Mouse (Mus musculus) B cell, adult 2 months (primary cell): ENCODE measurements around the gene Miga2.
"Not testable (repeated sequence)": the region's sequence is repeated elsewhere in the genome, so short reads cannot be mapped to it uniquely, and the experiment has no call there.

Experiments
- DNase-seq, 2 experiments: peaks; one replicate each; pipeline ENCODE4 v3.0.0; 2022

Miga2 gene

GRCm38 (mm10) chr2:30399191-30400171, 35.4 kb downstream of the Miga2 start:
- no peak for DNase-seq

DNA sequence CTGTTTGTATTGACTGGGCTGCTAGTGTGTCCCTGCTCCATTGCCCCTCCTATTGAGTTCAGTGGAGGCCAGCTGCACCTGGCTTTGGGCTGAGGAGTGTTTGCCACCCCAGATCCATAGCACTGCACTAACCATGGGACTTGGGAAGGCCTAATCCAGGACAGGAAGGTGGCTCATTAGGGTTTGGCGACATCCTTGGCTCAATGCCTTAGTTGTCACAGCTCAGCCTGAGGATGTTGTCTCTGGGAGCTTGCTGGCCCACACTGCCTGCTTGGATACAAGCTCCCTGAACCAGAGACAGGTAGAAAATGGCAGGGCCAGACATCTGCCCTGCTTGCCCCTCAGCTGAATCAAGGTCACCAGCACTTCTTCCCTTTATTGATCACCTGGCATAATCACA, 37.5 kb downstream of the Miga2 start:
- DNase-seq, result no peak

GRCm38 (mm10) chr2:30402351-30402826, 38.4 kb downstream of the Miga2 start:
- no peak for DNase-seq

DNA sequence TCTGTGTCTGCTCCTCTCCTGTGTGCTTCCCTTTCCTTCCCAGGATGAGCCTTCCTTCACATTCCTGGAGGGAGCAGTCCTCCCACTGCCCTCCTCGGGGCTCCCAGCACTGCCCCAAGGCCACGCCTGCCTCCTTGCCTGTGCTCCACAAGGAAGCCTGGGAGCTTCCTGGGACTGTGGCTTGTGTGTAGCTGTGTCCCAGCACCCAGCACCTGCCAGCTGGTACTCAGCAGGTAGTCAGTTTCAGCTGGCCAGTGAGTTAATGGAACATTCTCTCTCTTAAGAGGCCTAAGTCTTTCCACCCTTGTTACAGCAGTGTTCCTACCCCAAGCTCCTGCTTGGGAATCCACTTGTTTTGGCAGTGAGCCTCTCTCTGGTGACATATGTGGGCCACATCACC, 38.8 kb downstream of the Miga2 start:
- DNase-seq, result no peak

GRCm38 (mm10) chr2:30403870-30404269, 39.8 kb downstream of the Miga2 start:
- DNase-seq, result peak; percentile 29 to 31

GRCm38 (mm10) chr2:30407221-30407620, 43.2 kb downstream of the Miga2 start:
- DNase-seq, result no peak

GRCm38 (mm10) chr2:30407778-30408177, 43.7 kb downstream of the Miga2 start:
- DNase-seq, result no peak

DNA sequence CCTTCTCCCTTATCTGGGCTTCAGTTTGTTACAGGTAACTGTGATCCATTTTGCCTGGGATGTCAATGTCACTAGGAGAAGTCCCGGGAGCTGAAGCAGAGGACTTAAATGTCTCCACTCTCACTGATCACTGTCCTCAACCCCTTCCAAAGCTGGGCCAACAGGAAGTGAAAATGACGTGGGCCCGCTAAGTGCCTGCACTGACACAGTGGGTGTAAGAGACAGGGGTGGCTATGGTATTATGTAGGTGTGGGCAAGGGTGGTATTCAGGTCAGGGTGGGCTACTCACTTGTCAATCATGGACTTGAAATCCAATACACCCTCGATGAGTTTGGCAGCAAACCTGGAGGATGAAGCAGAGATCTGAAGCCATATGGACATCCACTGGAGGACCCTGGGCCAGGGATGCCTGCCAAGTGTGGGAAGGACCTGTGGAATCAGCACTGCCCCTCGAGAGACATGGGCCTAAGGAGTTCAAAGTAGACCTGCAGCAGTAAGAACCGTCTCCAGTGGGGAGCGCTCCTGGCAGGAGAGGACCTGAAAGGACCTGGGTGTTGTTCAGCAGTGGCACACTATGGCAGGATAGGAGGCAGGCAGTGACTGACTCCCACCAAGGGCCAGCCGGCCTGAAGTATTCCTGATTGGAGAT, 44.5 kb downstream of the Miga2 start:
- DNase-seq, result no peak

DNA sequence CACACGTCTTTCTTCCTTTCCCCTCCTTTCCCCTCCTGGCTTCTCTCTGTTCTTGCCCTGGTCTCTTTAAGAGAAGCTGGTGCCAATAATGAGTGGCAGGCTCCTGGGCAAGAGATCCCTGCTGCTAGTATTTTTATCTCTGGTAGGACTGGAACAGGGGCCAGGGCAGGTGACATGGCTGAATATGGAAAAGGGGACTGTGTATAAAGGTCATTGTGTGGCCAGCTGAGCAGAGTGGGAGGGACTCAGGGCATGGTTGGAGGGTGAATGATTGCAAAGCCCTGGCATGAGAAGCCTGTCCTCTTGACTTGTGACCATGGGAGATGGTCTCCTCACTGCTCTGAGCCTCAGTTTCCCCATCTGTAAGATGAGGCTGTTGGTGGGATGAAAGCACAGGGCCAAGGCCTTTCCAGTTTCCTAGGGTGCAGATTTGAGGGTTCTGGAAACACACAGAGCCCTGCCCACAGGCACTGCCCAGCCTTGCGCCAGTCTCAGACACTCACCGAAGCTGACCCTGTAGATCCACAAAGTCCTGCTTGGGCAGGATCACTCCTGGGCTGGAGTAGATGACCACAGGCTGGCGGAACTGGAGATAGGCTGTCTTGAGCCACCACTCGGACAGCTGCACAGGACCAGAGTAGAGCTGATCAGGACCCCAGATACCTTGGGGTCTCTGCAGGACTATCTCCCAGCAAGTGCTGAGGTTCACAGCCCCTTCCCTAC, 45.6 kb downstream of the Miga2 start:
- no peak for DNase-seq

GRCm38 (mm10) chr2:30413038-30413973, 49.3 kb downstream of the Miga2 start:
- no peak for DNase-seq

GRCm38 (mm10) chr2:30414101-30414500, 50.1 kb downstream of the Miga2 start:
- no peak for DNase-seq

GRCm38 (mm10) chr2:30414681-30415080, 50.6 kb downstream of the Miga2 start:
- no peak for DNase-seq

- DNase-seq, result no peak
Measured at GRCm38 (mm10) chr2:30415157-30415935, 51.3 kb downstream of the Miga2 start, which contains the start of gene Crat. Gene Crat, minus strand, starts transcription at chr2:30415813.

DNA sequence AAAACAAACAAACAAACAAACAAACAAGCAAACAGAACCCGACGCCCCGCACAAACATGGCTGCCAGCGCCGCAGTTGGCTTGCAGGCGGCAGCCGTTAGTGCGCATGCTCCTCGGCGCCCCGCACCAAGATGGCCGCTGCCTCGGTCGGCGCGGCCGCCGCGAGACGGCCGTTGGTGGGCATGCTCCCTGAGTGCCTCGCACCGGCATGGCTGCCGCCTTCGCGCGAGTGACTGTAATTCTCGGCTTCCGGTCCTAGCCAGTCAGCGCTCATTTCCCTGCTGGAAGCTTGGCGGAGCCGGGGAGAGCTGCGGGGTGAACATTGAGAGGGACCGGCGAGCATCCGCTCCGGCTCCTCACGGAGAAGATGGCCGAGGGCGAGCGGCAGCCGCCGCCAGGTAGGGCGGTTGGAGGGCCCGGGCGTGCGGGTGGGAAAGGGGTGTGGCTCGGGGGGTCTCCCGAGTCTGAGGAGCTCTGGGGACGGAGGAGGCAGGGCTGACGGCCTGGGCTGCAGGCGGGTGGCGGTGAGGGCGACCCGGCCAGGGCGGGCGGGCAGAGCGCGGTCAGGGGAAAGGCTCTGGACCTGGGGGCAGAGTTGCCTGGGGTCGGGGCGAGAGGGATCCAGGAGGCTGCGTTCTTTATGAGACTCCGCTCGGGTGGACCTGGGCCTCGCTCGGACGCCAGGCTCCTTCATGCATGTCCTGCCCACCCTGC, 52.1 kb downstream of the Miga2 start, which contains the start of gene Ptpa:
TSS of gene Ptpa (plus strand) at position 104 of the 713 bp plus-strand sequence.
- peak; percentile 93 to 95 for DNase-seq

DNA sequence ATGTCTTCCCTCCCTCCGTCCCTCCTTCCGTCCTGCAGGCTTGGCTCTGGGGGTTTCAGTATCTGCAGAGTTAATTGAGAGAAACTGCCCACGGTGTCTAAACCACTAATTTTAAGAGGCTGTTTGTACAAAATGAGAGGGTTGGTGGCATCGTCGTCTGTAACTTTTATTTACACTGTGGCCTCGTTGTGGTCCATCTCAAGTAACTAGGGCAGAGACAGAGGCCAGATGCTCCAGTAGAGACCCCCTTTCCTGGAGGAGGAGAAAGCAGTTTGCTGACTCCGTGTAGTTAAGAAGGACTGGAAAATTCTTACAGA, 52.6 kb downstream of the Miga2 start:
- DNase-seq, result no peak

GRCm38 (mm10) chr2:30417154-30417553, 53.1 kb downstream of the Miga2 start:
- DNase-seq, result not testable (repeated sequence)

DNA sequence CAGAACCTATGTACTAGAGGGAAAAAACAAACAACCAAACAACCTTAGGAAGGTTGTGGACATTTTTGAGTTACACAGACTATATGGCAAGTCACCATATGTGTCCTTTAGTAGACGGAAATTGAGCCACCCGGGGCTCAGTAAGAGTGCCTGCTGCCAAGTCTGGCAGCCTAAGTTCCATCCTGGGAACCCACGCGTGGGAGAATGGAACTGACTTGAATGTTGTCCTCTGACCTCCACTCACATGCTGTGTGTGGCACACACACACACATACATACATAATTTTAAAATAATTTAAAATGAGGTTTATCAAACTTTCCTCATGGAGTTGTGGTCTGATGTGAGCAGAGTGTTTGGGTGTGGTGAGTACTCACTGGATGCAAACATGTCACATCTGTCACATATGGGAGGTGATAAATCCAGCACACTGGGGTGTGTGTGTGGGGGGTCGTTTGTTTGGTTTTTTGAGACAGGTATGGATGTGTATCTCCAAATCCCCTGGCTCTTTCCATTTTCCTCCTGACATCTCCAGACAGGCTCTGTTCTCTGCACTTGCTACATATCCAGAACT, 53.6 kb downstream of the Miga2 start:
- DNase-seq, result no peak

- no peak for DNase-seq
Measured at GRCm38 (mm10) chr2:30418259-30418658, 54.2 kb downstream of the Miga2 start.

DNA sequence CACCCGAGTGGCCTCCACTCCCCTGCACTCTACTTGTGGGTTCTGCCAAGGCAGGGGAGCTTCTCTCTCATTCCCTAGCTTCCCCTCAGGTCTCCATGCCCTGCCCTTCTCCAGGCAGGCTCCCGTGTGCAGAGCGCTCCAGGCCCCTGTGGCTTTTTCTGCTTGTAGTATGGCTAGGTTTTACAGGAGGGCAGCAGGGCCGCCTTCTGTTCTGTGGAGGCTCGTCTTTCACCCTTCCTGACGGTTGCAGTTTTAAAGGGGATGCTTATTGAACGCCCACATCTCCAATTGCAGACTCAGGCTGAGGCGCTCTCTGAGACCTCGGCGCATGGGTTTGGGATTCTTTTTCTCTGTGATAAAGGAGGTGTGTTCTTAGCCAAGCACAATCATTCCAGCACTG, 55.1 kb downstream of the Miga2 start:
- DNase-seq, result no peak

DNA sequence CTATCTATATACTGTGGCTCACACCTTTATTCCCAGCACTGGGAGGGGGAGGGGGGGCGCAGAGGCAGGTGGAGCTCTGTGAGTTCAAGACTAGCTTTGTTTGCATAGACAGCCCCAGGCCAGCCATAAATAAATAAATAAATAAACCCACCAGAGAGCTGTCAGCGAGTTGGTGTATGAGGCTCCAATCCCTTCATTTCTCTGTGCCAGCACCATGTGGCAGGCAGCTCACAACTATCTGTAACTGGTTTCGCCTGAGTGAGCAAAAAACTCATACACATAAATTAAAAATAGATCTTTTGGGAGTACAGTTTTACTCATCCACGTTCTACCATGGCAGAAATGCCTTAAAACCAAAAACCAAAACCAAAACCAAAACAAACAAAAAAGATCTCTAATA, 57.4 kb downstream of the Miga2 start:
- no peak for DNase-seq
